Mouse (Mus musculus) midbrain, embryonic 15.5 days (tissue): ENCODE measurements around the gene Abcc3. TPM values are rescaled to one million over a fixed set of nuclear protein-coding genes. Genes with fewer than 3 reads are reported as not detected.

ENCODE experiments used
- ATAC-seq: fragments of 200-750 bp; cut with Nextera tagmentation; replicated peaks from 2 replicates; pipeline ENCODE4 v1.8.0; 2017; ENCODE audit warnings: moderate TSS enrichment
- H3K27ac ChIP-seq: fragments of 300-500 bp; sonication (generic); 2 replicates; pipeline ENCODE4 v1.5.1; 2015; ENCODE audit warnings: mild to moderate bottlenecking, inconsistent platforms
- H3K27me3 ChIP-seq: fragments of 300-500 bp; sonication (generic); replicated peaks from 2 replicates; pipeline ENCODE4 v1.6.1; 2015; ENCODE audit warnings: inconsistent platforms
- H3K36me3 ChIP-seq: fragments of 300-500 bp; sonication (generic); replicated peaks from 2 replicates; pipeline ENCODE4 v1.6.1; 2015; ENCODE audit warnings: inconsistent platforms
- H3K4me1 ChIP-seq: fragments of 300-500 bp; sonication (generic); 2 replicates; pipeline ENCODE4 v1.6.1; 2015; ENCODE audit warnings: inconsistent platforms
- H3K4me2 ChIP-seq: fragments of 300-500 bp; sonication (generic); 2 replicates; pipeline ENCODE4 v1.6.1; 2015; ENCODE audit warnings: inconsistent platforms, mild to moderate bottlenecking, moderate library complexity
- H3K4me3 ChIP-seq: fragments of 300-500 bp; sonication (generic); 2 replicates; pipeline ENCODE4 v1.5.1; 2015; ENCODE audit warnings: mild to moderate bottlenecking, inconsistent platforms
- H3K9ac ChIP-seq: fragments of 300-500 bp; sonication (generic); 2 replicates; pipeline ENCODE4 v1.6.1; 2015; ENCODE audit warnings: mild to moderate bottlenecking, inconsistent platforms
- H3K9me3 ChIP-seq: fragments of 300-500 bp; sonication (generic); 2 replicates; pipeline ENCODE4 v1.6.1; 2016; ENCODE audit warnings: inconsistent platforms
- WGBS: fragments of 180-500 bp; shearing (Covaris S2); methylation state at CpG from one replicate; pipeline ENCODE4 v1.1.7; 2015; ENCODE audit warnings: mixed read lengths; 5-methylcytosine and 5-hydroxymethylcytosine counted together
- polyA plus RNA-seq: library from polyadenylated mRNA; unstranded; fragments of >200 nt; fragmentation: Nextera tagmentation; extraction: Ambion mirVana; gene quantifications from 2 replicates; pipeline ENCODE4 v1.2.1, GENCODE M21; 2015

The Abcc3 gene
- polyA plus RNA-seq, 1 experiment from 2014 or later = 0.70 TPM

DNA sequence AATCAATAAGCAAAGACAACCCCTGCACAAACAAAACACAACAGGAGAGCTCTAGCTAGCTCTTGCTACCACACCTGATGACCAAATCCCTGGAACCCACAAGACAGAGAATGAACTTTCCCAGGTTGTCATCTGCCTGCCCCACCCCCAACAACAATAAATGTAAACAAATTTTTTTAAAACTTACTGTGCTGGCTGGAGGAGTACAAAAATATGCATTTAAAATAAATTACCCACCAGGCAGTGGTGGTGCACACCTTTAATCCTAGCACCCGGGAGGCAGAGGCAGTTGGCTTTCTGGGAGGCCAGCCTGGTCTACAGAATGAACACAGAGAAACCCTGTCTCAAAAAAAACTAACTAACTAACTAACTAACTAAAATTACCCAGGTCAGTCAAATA lies 75.8 kb downstream of the Abcc3 start:
- Histone ChIP-seq H3K4me2 (no peak overlapping the region), H3K4me3 (no peak overlapping the region), H3K36me3 (no peaks in the 10 kb centered on the region), H3K27ac (no peak overlapping the region), H3K4me1 (peaks cover 58% of the 10 kb centered on the region), H3K27me3 (no peaks in the 10 kb centered on the region), H3K9me3 (no peaks in the 10 kb centered on the region), H3K9ac (no peak overlapping the region)
- 67% methylated on average over 1 of the region's 1 CpGs for WGBS
- no peak for ATAC-seq

DNA sequence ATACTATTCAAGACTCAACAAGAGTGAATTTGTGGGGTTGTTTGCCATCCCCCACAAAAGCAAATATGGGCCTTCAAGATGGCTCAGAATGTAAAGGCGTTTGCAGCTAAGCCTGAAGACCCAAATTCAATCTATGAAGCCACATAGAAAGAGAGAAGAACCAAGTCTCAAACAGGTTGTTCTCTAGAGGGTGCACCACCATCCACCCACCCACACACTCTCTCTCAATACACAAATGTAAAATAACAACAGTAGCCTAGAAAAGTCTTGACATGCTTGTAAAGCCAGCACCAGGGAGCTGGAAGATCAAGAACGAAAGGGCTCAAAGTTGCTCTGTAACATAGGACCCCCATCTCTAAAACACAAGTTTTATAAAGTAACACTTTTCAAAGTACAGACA lies 76.3 kb downstream of the Abcc3 start:
- Histone ChIP-seq H3K4me2 (no peak overlapping the region), H3K36me3 (no peaks in the 10 kb centered on the region), H3K9me3 (no peaks in the 10 kb centered on the region), H3K27ac (no peak overlapping the region), H3K4me3 (no peak overlapping the region), H3K9ac (no peak overlapping the region), H3K27me3 (no peaks in the 10 kb centered on the region), H3K4me1 (peaks cover 61% of the 10 kb centered on the region)
- 78% methylated on average over 2 of the region's 2 CpGs for WGBS
- ATAC-seq = no peak

DNA sequence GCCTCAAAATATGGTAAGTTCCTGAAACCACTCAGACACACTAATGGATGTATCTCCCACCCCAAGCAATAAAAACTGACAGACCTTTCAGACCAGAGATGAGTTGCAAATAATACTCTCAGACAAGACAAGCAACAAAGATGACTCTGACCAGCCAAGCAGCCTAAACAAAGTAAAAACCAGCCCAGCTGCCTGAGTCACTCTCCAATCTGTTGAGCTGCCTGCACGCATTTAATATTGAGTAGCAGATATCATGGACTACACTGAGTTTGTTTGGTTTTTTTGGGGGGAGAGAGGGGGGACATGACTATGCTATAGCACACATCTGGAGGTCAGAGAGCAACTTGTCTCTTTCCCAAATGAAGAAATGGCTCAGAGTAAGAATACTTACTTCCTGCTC lies 77.5 kb downstream of the Abcc3 start:
- Histone ChIP-seq H3K9me3 (no peaks in the 10 kb centered on the region), H3K36me3 (no peaks in the 10 kb centered on the region), H3K27me3 (no peaks in the 10 kb centered on the region), H3K27ac (no peak overlapping the region), H3K9ac (no peak overlapping the region), H3K4me2 (no peak overlapping the region), H3K4me3 (no peak overlapping the region), H3K4me1 (peaks cover 59% of the 10 kb centered on the region)
- no peak for ATAC-seq
- WGBS = 74% methylated on average over 1 of the region's 1 CpGs

DNA sequence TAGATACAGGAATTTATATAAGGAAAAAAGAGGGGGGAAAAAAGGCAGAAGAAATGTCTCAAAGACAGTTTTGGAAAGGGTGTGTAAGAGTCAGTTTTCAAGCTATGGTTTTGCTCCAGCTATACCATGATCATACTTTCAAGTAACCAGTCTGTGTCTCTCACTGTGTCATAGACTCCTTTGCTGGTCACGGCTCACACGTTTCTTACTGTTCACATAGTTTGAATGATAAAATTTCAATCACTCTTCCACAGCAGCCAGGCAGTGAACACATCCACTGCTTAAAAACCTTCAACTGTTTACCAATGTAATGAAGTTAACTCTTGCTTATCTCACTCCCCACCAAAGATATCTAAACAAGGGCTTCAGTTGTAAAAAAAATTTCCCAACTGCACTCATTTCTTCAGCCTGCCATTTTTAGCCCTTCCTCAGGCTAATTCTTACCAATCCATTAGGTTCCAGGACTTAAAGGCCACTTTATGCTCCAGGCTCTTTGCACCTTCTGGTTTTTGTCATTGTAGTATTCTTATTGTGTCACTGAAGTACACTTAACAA lies 78.6 kb downstream of the Abcc3 start:
- H3K9me3 ChIP-seq = no peaks in the 10 kb centered on the region
- no peak overlapping the region for H3K27ac ChIP-seq
- ATAC-seq = no peak
- peaks cover 47% of the 10 kb centered on the region for H3K4me1 ChIP-seq
- H3K27me3 ChIP-seq = no peaks in the 10 kb centered on the region
- H3K36me3 ChIP-seq = no peaks in the 10 kb centered on the region
- WGBS = 74% methylated on average over 2 of the region's 2 CpGs
- H3K4me3 ChIP-seq = no peak overlapping the region
- no peak overlapping the region for H3K9ac ChIP-seq
- H3K4me2 ChIP-seq = no peak overlapping the region

DNA sequence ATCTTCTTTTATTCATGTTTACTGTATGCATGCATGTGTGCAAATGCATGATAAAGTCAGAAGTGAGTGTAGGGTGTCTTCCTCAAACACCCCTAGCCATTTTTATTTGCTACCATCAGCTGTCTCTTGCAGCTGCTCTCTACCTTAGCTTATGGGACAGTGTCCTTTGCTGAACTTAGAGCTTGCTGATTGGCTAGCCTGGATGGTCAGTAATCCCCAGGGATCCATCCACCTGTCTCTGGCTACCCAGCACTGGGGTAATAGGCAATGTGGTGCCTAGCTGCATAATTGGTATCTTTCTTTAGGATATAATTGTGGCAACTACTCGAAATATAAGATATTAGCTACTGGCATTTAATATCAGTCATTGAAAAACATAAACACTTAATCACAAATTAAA lies 80.1 kb downstream of the Abcc3 start:
- WGBS = 86% methylated on average over 1 of the region's 1 CpGs
- no peak overlapping the region for H3K9ac ChIP-seq
- no peaks in the 10 kb centered on the region; the same call in 1 of the 2 replicates for H3K36me3 ChIP-seq
- H3K4me2 ChIP-seq = no peak overlapping the region
- H3K9me3 ChIP-seq = no peaks in the 10 kb centered on the region
- no peak overlapping the region for H3K4me3 ChIP-seq
- no peaks in the 10 kb centered on the region for H3K27me3 ChIP-seq
- H3K4me1 ChIP-seq = peaks cover 38% of the 10 kb centered on the region
- ATAC-seq = no peak
- no peak overlapping the region for H3K27ac ChIP-seq

DNA sequence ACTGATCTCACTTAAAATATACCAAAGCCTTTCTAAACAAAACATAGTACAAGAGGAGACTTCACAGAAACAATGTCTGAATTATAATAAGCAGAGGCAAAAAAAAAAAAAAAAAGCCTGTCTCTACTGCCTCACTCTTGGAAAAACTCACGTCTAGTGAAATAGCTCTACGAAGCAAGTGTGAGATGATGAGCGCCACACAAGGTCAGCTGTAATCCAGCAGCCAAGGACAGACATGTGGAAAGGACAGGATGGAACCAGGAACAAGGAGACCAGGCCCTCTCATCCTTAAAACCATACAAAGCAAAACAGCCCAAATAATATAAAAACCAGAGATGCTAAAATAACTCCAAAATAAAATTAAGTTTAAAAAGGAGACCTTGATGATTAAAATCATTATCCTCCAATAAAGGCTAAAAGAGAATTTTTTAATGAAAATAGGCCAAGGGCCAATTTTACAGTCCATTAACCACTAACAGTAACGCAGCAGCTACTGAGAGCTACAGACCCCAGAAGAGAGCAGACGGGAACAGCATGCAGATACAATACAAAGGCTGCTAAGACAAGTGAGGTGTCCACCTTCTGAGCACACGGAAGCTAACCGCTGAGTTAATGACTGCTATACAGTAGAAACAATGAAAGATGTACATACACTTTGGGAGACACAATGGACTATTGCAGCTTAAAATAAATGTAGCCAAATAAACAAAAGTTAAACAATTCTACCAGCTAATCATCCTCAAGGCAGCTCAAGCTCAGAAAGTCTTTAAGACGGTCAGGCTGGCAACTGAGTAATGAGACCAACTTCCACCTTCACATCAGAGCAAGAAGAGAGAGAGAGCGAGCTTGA lies 97.6 kb downstream of the Abcc3 start:
- H3K4me2 ChIP-seq = no peak overlapping the region
- peaks cover 57% of the 10 kb centered on the region for H3K36me3 ChIP-seq
- WGBS = 75% methylated on average over 9 of the region's 9 CpGs
- no peak overlapping the region for H3K4me3 ChIP-seq
- H3K9me3 ChIP-seq = no peaks in the 10 kb centered on the region
- no peak overlapping the region for H3K27ac ChIP-seq
- H3K27me3 ChIP-seq = no peaks in the 10 kb centered on the region
- ATAC-seq = no peak
- H3K9ac ChIP-seq = no peak overlapping the region
- no peaks in the 10 kb centered on the region for H3K4me1 ChIP-seq

Other genes starting within 250 kb of the Abcc3 start
- 27.3 and 31.2 TPM in 2 replicates for gene Tob1, start 181.5 kb downstream of the Abcc3 start, polyA plus RNA-seq
- 5.5 and 5.6 TPM in 2 replicates for gene Wfikkn2, start 147.0 kb downstream of the Abcc3 start, polyA plus RNA-seq
- gene Gm21885, start 111.1 kb downstream of the Abcc3 start, polyA plus RNA-seq = 0.45 and 0.89 TPM in 2 replicates
- gene Luc7l3, start 71.0 kb downstream of the Abcc3 start, polyA plus RNA-seq = 129 and 143 TPM in 2 replicates
- 16.7 and 18.4 TPM in 2 replicates for gene Ankrd40, start 65.0 kb downstream of the Abcc3 start, polyA plus RNA-seq
- 17.7 and 20.7 TPM in 2 replicates for gene Cacna1g, start 81.2 kb upstream of the Abcc3 start, polyA plus RNA-seq
- 0.48 and 0.69 TPM in 2 replicates for gene Spata20, start 93.2 kb upstream of the Abcc3 start, polyA plus RNA-seq
- 0.72 and 1.2 TPM in 2 replicates for gene Epn3, start 107.0 kb upstream of the Abcc3 start, polyA plus RNA-seq
- 4.1 and 4.5 TPM in 2 replicates for gene Mycbpap, start 128.7 kb upstream of the Abcc3 start, polyA plus RNA-seq
- gene Rsad1, start 156.3 kb upstream of the Abcc3 start, polyA plus RNA-seq = 9.1 and 9.7 TPM in 2 replicates
- 0.33 and 0.61 TPM in 2 replicates for gene Chad, start 172.1 kb upstream of the Abcc3 start, polyA plus RNA-seq
- 1.6 and 1.7 TPM in 2 replicates for gene Acsf2, start 208.9 kb upstream of the Abcc3 start, polyA plus RNA-seq
- 165 and 166 TPM in 2 replicates for gene Lrrc59, start 236.8 kb upstream of the Abcc3 start, polyA plus RNA-seq